Mouse (Mus musculus) liver, postnatal 0 days (tissue): ENCODE measurements at regions not wholly inside any gene's neighbourhood (a gene's known extent, or its start where the extent isn't known, plus 50 kb on each side); places are given as distances from the start of the nearest gene placed in this dataset.

Source experiments
- ATAC-seq: fragments of 200-750 bp; cut with Nextera tagmentation; 2 replicates; pipeline ENCODE4 v1.8.0; 2017; ENCODE audit warnings: mild to moderate bottlenecking, moderate library complexity
- DNase-seq: peaks from one replicate; pipeline ENCODE4 v3.0.0-alpha.2; 2016
- H3K27ac ChIP-seq: fragments of 300-500 bp; sonication (generic); 2 replicates; pipeline ENCODE4 v1.5.1; 2014; ENCODE audit warnings: antibody characterized with exemption, moderate library complexity, mild to moderate bottlenecking, low read depth
- H3K27me3 ChIP-seq: fragments of 300-500 bp; sonication (generic); 2 replicates; pipeline ENCODE4 v1.6.1; 2014; ENCODE audit warnings: low read length, control low read depth, mixed read lengths; ENCODE audit not compliant: insufficient read depth
- H3K36me3 ChIP-seq: fragments of 300-500 bp; sonication (generic); replicated peaks from 2 replicates; pipeline ENCODE4 v1.6.1; 2014; ENCODE audit warnings: mild to moderate bottlenecking, control low read depth, low read length, moderate library complexity, mixed read lengths; ENCODE audit not compliant: insufficient read depth
- H3K4me1 ChIP-seq: fragments of 300-500 bp; sonication (generic); 2 replicates; pipeline ENCODE4 v1.6.1; 2014; ENCODE audit warnings: antibody characterized with exemption, mild to moderate bottlenecking, control low read depth; ENCODE audit not compliant: insufficient read depth
- H3K4me2 ChIP-seq: fragments of 300-500 bp; sonication (generic); 2 replicates; pipeline ENCODE4 v1.6.1; 2014; ENCODE audit warnings: low read depth, mild to moderate bottlenecking, low read length, moderate library complexity, mixed read lengths
- H3K4me3 ChIP-seq: fragments of 300-500 bp; sonication (generic); 2 replicates; pipeline ENCODE4 v1.5.1; 2014; ENCODE audit warnings: low read depth, low read length
- H3K9ac ChIP-seq: fragments of 300-500 bp; sonication (generic); replicated peaks from 2 replicates; pipeline ENCODE4 v1.6.1; 2014; ENCODE audit warnings: mild to moderate bottlenecking, moderate library complexity
- H3K9me3 ChIP-seq: fragments of 300-500 bp; sonication (generic); 2 replicates; pipeline ENCODE4 v1.6.1; 2016; ENCODE audit warnings: mild to moderate bottlenecking, control low read depth, low read length, mixed read lengths
- CTCF ChIP-seq: sonication (generic); IDR thresholded peaks from 2 replicates; pipeline ENCODE4 v1.5.1; 2016; ENCODE audit warnings: antibody characterized with exemption, low read depth
- EP300 ChIP-seq: IDR thresholded peaks from 2 replicates; pipeline ENCODE4 v1.6.1; 2016; ENCODE audit warnings: antibody characterized with exemption, low read depth, mild to moderate bottlenecking
- WGBS: fragments of 180-500 bp; shearing (Covaris S2); extraction: QIAGEN DNeasy Blood & Tissue Kit; methylation state at CpG from one replicate; pipeline ENCODE4 v1.1.7; 2014; ENCODE audit not compliant: insufficient replicate concordance; 5-methylcytosine and 5-hydroxymethylcytosine counted together

DNA sequence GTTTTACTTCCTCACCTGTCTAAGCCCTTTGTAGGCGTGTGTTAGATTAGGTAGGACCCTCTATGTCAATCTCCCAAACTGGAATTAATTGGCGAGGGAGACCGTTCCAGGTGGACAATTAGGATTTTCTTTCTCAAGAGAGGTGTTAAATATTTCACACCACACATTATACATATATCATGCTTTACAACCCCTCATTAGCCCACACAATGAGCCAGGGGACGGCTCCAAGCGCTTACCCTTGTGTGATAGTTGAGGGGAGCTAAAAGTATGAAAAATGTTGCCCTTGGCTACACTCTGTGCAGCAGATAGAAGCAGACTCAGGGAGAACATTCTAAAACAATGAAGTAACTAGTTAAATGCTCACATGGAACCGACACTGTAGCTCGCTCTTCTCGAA is 153.5 kb upstream of the Cep162 start:
- no peak for ATAC-seq
- 84% methylated on average over 8 of the region's 8 CpGs for WGBS
- no peaks in the 10 kb centered on the region for H3K36me3 ChIP-seq
- no peak overlapping the region for H3K27ac ChIP-seq
- TF ChIP-seq EP300: no peak
- TF ChIP-seq CTCF: no peak
- no peaks in the 10 kb centered on the region for H3K27me3 ChIP-seq
- DNase-seq: no peak
- H3K4me2 ChIP-seq: no peak overlapping the region
- no peaks in the 10 kb centered on the region for H3K4me1 ChIP-seq
- no peaks in the 10 kb centered on the region for H3K9me3 ChIP-seq
- H3K9ac ChIP-seq: no peak overlapping the region
- no peak overlapping the region for H3K4me3 ChIP-seq

- WGBS: 35% methylated on average over 12 of the region's 12 CpGs
- Histone ChIP-seq H3K9me3 (no peaks in the 10 kb centered on the region), H3K4me2 (no peak overlapping the region), H3K4me3 (no peak overlapping the region), H3K4me1 (no peaks in the 10 kb centered on the region), H3K27ac (no peak overlapping the region), H3K9ac (no peak overlapping the region), H3K27me3 (no peaks in the 10 kb centered on the region), H3K36me3 (no peaks in the 10 kb centered on the region)
- no peak for DNase-seq
- TF ChIP-seq CTCF (no peak), EP300 (no peak)
- no peak for ATAC-seq
Observed at GRCm38 (mm10) chr9:87406476-87406875, 151.1 kb upstream of the Cep162 start.

GRCm38 (mm10) chr9:87405115-87405720 is 149.9 kb upstream of the Cep162 start:
- 77% methylated on average over 7 of the region's 7 CpGs for WGBS
- no peak overlapping the region for H3K4me2 ChIP-seq
- no peaks in the 10 kb centered on the region for H3K36me3 ChIP-seq
- H3K9me3 ChIP-seq: no peaks in the 10 kb centered on the region
- no peak overlapping the region for H3K4me3 ChIP-seq
- no peaks in the 10 kb centered on the region for H3K4me1 ChIP-seq
- DNase-seq (no peak), ATAC-seq (no peak)
- TF ChIP-seq CTCF: no peak
- TF ChIP-seq EP300: no peak
- H3K9ac ChIP-seq: no peak overlapping the region
- no peak overlapping the region for H3K27ac ChIP-seq
- no peaks in the 10 kb centered on the region for H3K27me3 ChIP-seq

- 79% methylated on average over 3 of the region's 3 CpGs for WGBS
- Histone ChIP-seq H3K36me3 (no peaks in the 10 kb centered on the region), H3K4me1 (no peaks in the 10 kb centered on the region), H3K9ac (no peak overlapping the region), H3K9me3 (no peaks in the 10 kb centered on the region), H3K4me3 (no peak overlapping the region), H3K27ac (no peak overlapping the region), H3K4me2 (no peak overlapping the region), H3K27me3 (no peaks in the 10 kb centered on the region)
- DNase-seq: no peak
- TF ChIP-seq EP300 (no peak), CTCF (no peak)
- ATAC-seq: no peak
Observed at GRCm38 (mm10) chr9:87402010-87402409, 146.7 kb upstream of the Cep162 start.

DNA sequence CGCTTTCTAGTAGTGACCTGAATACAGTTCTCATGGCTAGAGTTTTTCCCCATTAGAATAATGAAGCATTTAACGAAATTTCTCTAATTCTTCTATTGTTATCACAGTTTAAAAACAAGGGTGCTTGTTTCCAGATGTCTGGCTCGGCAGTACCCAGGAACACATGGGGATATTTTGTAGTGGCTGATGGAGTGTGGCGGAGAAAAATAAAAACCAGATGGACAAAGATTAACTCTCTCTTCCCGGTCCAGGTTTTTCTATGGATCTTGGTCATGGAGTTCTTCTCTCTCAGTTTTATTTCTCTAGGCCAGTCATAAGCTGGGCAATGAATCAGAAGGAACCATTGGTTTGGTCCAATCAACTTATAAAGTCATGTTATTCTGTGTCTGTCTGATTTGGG is 132.2 kb upstream of the Cep162 start:
- H3K27ac ChIP-seq: no peak overlapping the region
- ATAC-seq (no peak), DNase-seq (no peak)
- H3K9ac ChIP-seq: no peak overlapping the region
- no peaks in the 10 kb centered on the region for H3K4me1 ChIP-seq
- no peaks in the 10 kb centered on the region for H3K27me3 ChIP-seq
- no peaks in the 10 kb centered on the region for H3K9me3 ChIP-seq
- H3K4me3 ChIP-seq: no peak overlapping the region
- TF ChIP-seq EP300 (no peak), CTCF (no peak)
- no peak overlapping the region for H3K4me2 ChIP-seq
- 80% methylated on average over 5 of the region's 5 CpGs for WGBS
- no peaks in the 10 kb centered on the region for H3K36me3 ChIP-seq

DNA sequence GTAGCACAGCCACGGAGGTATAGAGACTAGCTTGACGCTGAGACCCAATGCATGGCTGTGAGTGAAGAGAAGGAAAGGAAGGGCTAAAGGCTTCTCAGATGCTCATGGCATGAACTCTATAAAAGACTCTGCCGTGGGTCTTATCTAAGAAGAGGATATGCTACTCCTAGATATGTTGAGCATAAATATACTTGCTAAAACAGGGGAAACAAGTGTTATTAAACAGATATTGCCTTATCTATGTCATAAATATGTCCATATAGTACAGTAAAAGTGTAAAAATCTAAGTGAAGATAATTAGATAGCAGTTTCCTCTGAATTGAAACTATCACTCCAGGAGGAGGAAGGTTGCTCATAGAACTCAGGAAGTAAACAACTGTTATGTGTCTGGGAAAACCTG is 128.2 kb upstream of the Cep162 start:
- TF ChIP-seq CTCF: no peak
- no peak for TF ChIP-seq EP300
- H3K27ac ChIP-seq: no peak overlapping the region
- H3K36me3 ChIP-seq: no peaks in the 10 kb centered on the region
- no peaks in the 10 kb centered on the region for H3K4me1 ChIP-seq
- H3K4me3 ChIP-seq: no peak overlapping the region
- DNase-seq (no peak), ATAC-seq (no peak)
- H3K27me3 ChIP-seq: no peaks in the 10 kb centered on the region
- H3K4me2 ChIP-seq: no peak overlapping the region
- H3K9me3 ChIP-seq: no peaks in the 10 kb centered on the region
- WGBS: 53% methylated on average over 3 of the region's 3 CpGs
- no peak overlapping the region for H3K9ac ChIP-seq

GRCm38 (mm10) chr9:87377921-87378320 is 122.6 kb upstream of the Cep162 start:
- DNase-seq (no peak), ATAC-seq (no peak)
- no peaks in the 10 kb centered on the region for H3K4me1 ChIP-seq
- no peaks in the 10 kb centered on the region for H3K36me3 ChIP-seq
- H3K4me3 ChIP-seq: no peak overlapping the region
- WGBS: 51% methylated on average over 7 of the region's 7 CpGs
- no peaks in the 10 kb centered on the region for H3K27me3 ChIP-seq
- no peak for TF ChIP-seq CTCF
- TF ChIP-seq EP300: no peak
- no peaks in the 10 kb centered on the region for H3K9me3 ChIP-seq
- no peak overlapping the region for H3K9ac ChIP-seq
- H3K4me2 ChIP-seq: no peak overlapping the region
- no peak overlapping the region for H3K27ac ChIP-seq
